Mouse (Mus musculus) stomach, embryonic 14.5 days (tissue): ENCODE measurements around the gene A430089I19Rik. TPM values are rescaled to one million over a fixed set of nuclear protein-coding genes. Genes with fewer than 3 reads are reported as not detected.
"Not testable (repeated sequence)": the region's sequence is repeated elsewhere in the genome, so short reads cannot be mapped to it uniquely, and the experiment has no call there.

ENCODE experiments used
- ATAC-seq: fragments of 200-750 bp; cut with Nextera tagmentation; 2 replicates; pipeline ENCODE4 v1.8.0; 2017; ENCODE audit warnings: low read depth, moderate TSS enrichment; ENCODE audit not compliant: insufficient number of reproducible peaks, insufficient read depth, low FRiP score
- H3K27ac ChIP-seq: fragments of 300-500 bp; sonication (generic); 2 replicates; pipeline ENCODE4 v1.5.1; 2014; ENCODE audit warnings: mild to moderate bottlenecking, low read length, moderate library complexity, mixed read lengths
- H3K27me3 ChIP-seq: fragments of 300-500 bp; sonication (generic); 2 replicates; pipeline ENCODE4 v1.6.1; 2014; ENCODE audit warnings: low read length, control low read depth, mixed read lengths; ENCODE audit not compliant: control insufficient read depth, insufficient read depth
- H3K36me3 ChIP-seq: fragments of 300-500 bp; sonication (generic); 2 replicates; pipeline ENCODE4 v1.6.1; 2014; ENCODE audit warnings: mild to moderate bottlenecking, control low read depth, low read length, moderate library complexity, mixed read lengths; ENCODE audit not compliant: control insufficient read depth, insufficient read depth
- H3K4me1 ChIP-seq: fragments of 300-500 bp; sonication (generic); 2 replicates; pipeline ENCODE4 v1.6.1; 2014; ENCODE audit warnings: low read length, control low read depth, mixed read lengths; ENCODE audit not compliant: control insufficient read depth, insufficient read depth
- H3K4me2 ChIP-seq: fragments of 300-500 bp; sonication (generic); replicated peaks from 2 replicates; pipeline ENCODE4 v1.6.1; 2014; ENCODE audit warnings: low read depth, low read length, control low read depth
- H3K4me3 ChIP-seq: fragments of 300-500 bp; sonication (generic); 2 replicates; pipeline ENCODE4 v1.5.1; 2014; ENCODE audit warnings: low read depth, low read length, control low read depth
- H3K9ac ChIP-seq: fragments of 300-500 bp; sonication (generic); replicated peaks from 2 replicates; pipeline ENCODE4 v1.6.1; 2014; ENCODE audit warnings: low read depth, mild to moderate bottlenecking, control low read depth, low read length, moderate library complexity, mixed read lengths
- H3K9me3 ChIP-seq: fragments of 300-500 bp; sonication (generic); 2 replicates; pipeline ENCODE4 v1.6.1; 2016; ENCODE audit warnings: low read depth, low read length, control low read depth; ENCODE audit not compliant: control insufficient read depth
- WGBS: fragments of 180-500 bp; shearing (Covaris S2); extraction: QIAGEN DNeasy Blood & Tissue Kit; methylation state at CpG from one replicate; pipeline ENCODE4 v1.1.7; 2014; 5-methylcytosine and 5-hydroxymethylcytosine counted together
- polyA plus RNA-seq: library from polyadenylated mRNA; unstranded; fragments of >200 nt; fragmentation: Nextera tagmentation; extraction: Ambion mirVana; gene quantifications from 2 replicates; pipeline ENCODE4 v1.2.1, GENCODE M21; 2014

A430089I19Rik gene
- not detected in 2 replicates for polyA plus RNA-seq

DNA sequence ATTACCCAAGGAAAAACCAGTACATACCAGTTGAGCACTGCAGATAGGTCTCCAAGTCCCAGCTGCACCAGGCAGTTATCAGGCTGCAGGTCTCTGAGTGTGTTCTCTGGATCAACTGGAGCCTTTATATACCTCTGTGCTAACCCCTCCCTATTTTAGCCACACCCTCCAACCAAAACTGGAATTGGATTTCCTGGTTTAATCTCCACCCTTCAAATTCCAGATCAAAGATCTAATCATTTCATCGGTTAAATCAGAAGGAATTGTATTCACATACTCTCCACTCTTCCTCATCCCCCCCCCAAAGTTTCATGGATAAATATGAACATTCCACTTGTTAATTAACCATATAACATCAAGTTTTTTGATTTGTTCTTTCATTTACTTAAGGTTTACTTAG is at the start of gene A430089I19Rik:
A430089I19Rik (minus strand) TSS at position 101 of the 400 bp plus-strand sequence.
- ATAC-seq, H3K4me1 ChIP-seq, H3K27me3 ChIP-seq, H3K27ac ChIP-seq, H3K9ac ChIP-seq, H3K9me3 ChIP-seq, H3K4me2 ChIP-seq, H3K36me3 ChIP-seq, H3K4me3 ChIP-seq: not testable (repeated sequence)
- WGBS, result 95% methylated on average over 1 of the region's 1 CpGs

DNA sequence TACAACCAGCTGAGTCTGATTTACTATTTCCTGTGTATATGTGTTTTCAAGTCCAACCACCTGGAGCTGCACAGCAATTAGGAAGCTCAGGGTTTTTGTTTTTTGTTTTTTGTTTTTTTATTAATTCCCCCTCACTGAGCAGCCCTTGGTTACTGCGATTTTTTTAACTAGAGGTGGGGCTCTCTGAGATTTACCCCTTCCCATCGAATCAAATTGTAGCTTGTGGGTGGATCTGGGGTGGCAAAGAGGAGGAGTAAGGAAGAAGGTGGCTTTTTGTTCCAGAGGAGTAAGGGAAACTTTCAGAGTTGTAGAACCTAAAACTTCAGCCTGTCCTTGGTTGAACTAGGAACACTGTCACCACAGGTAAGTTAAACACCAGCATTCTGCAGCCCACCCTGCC is 32.9 kb upstream of the A430089I19Rik start, which contains the start of gene AA792892:
AA792892 (plus strand) TSS at position 301 of the 400 bp plus-strand sequence.
- H3K27ac ChIP-seq, H3K4me3 ChIP-seq, H3K4me1 ChIP-seq, H3K36me3 ChIP-seq, ATAC-seq, H3K27me3 ChIP-seq, H3K9me3 ChIP-seq, H3K4me2 ChIP-seq, H3K9ac ChIP-seq: not testable (repeated sequence)
- no CpG with 5 or more reads among the region's 2 CpGs for WGBS

DNA sequence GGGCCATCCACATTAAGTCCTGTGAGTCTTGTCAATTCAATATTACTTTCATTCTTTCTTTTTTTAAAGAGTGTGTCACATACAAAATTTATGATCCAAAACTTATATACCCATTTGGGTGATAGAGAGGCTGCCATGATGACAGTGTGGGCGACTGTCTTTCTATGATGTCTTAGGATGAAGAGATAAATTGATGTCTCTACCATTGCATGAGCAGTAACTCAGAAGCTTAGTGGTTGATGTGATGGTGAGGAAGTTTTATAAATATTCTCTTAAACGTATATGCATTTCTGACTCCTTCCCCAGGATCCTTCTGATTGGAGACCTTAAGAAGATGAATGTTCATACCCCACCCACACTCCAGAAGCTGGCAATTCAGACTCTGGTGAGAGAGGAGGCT is 7.5 kb upstream of the A430089I19Rik start, which contains the start of gene Gm6502:
Gm6502 (plus strand) TSS at position 301 of the 400 bp plus-strand sequence.
- H3K4me3 ChIP-seq, H3K36me3 ChIP-seq, H3K4me2 ChIP-seq, H3K9me3 ChIP-seq, H3K4me1 ChIP-seq, H3K27me3 ChIP-seq, H3K27ac ChIP-seq, ATAC-seq, H3K9ac ChIP-seq: not testable (repeated sequence)
- no CpG with 5 or more reads among the region's 2 CpGs for WGBS

Other genes starting within 250 kb of the A430089I19Rik start
- not detected in 2 replicates for gene BC061212, start 236.3 kb downstream of the A430089I19Rik start, polyA plus RNA-seq
- not detected in 2 replicates for gene Gm6351, start 230.4 kb downstream of the A430089I19Rik start, polyA plus RNA-seq
- gene Gm3106, start 88.8 kb downstream of the A430089I19Rik start, polyA plus RNA-seq, result not detected in 2 replicates
- not detected in 2 replicates for gene Gm6502, start 7.6 kb upstream of the A430089I19Rik start, polyA plus RNA-seq
- gene AA792892, start 33.0 kb upstream of the A430089I19Rik start, polyA plus RNA-seq, result not detected in 2 replicates
- gene Gm7682, start 139.0 kb upstream of the A430089I19Rik start, polyA plus RNA-seq, result not detected in 2 replicates
- gene Gm3139, start 219.5 kb upstream of the A430089I19Rik start, polyA plus RNA-seq, result not detected in 2 replicates